Mouse (Mus musculus) CH12.LX (cell line): Measurements from ENCODE around the gene Dmwd.

Source experiments
- CHD1 ChIP-seq: IDR thresholded peaks from 2 replicates; pipeline ENCODE4 v1.6.1; 2012; ENCODE audit warnings: low read depth, low read length, improper control_type of control experiment, inconsistent platforms
- CTCF ChIP-seq, 2 experiments: IDR thresholded peaks in 1 of 2; conservative IDR thresholded peaks in 1 of 2; 2 replicates each; pipeline ENCODE4 v1.5.1; 2011 to 2012; ENCODE audit warnings: low read depth in 2 of 2, low read length in 2 of 2, improper control_type of control experiment in 1 of 2, inconsistent platforms in 1 of 2, mild to moderate bottlenecking in 1 of 2, moderate library complexity in 1 of 2
- E2F4 ChIP-seq: IDR thresholded peaks from 2 replicates; pipeline ENCODE4 v1.6.1; 2011; ENCODE audit warnings: low read depth, low read length, improper control_type of control experiment; ENCODE audit not compliant: insufficient replicate concordance
- EP300 ChIP-seq: IDR thresholded peaks from 2 replicates; pipeline ENCODE4 v1.6.1; 2011; ENCODE audit warnings: low read length, improper control_type of control experiment
- JUND ChIP-seq: conservative IDR thresholded peaks from 2 replicates; pipeline ENCODE4 v1.6.1; 2011; ENCODE audit warnings: low read depth, low read length, improper control_type of control experiment
- MAX ChIP-seq: IDR thresholded peaks from 2 replicates; pipeline ENCODE4 v1.6.1; 2011; ENCODE audit warnings: low read length, improper control_type of control experiment
- POLR2A ChIP-seq: IDR thresholded peaks from 2 replicates; pipeline ENCODE4 v1.6.1; 2011; ENCODE audit warnings: low read depth, mild to moderate bottlenecking, improper control_type of control experiment, low read length
- RCOR1 ChIP-seq: conservative IDR thresholded peaks from 2 replicates; pipeline ENCODE4 v1.6.1; 2012; ENCODE audit warnings: low read depth, mild to moderate bottlenecking, inconsistent platforms, low read length, improper control_type of control experiment
- SMC3 ChIP-seq: IDR thresholded peaks from 2 replicates; pipeline ENCODE4 v1.6.1; 2011; ENCODE audit warnings: low read depth, low read length, improper control_type of control experiment
- TBP ChIP-seq: conservative IDR thresholded peaks from 2 replicates; pipeline ENCODE4 v1.6.1; 2011; ENCODE audit warnings: low read depth, low read length, improper control_type of control experiment
- USF1 ChIP-seq: IDR thresholded peaks from 2 replicates; pipeline ENCODE4 v1.6.1; 2014; ENCODE audit warnings: low read depth, mild to moderate bottlenecking, inconsistent platforms, low read length, improper control_type of control experiment
- USF2 ChIP-seq: conservative IDR thresholded peaks from 2 replicates; pipeline ENCODE4 v1.6.1; 2011; ENCODE audit warnings: low read depth, low read length, improper control_type of control experiment
- ZMIZ1 ChIP-seq: IDR thresholded peaks from 2 replicates; pipeline ENCODE4 v1.6.1; 2012; ENCODE audit warnings: low read depth, mild to moderate bottlenecking, inconsistent platforms, low read length, improper control_type of control experiment

GRCm38 (mm10) chr7:19119631-19120429 lies 43.8 kb downstream of the Dmwd start, which contains the start of gene Fbxo46:
- TF ChIP-seq CHD1 (no peak), E2F4 (no peak), CTCF (conservative IDR thresholded peaks at IDR 0.05 in 1 of 2, IDR thresholded peaks at IDR 0.05 in 1 of 2; ENCODE audit: low read depth in 2 of 2, low read length in 2 of 2) (no peak), MAX (no peak), POLR2A (peak; percentile 98), USF1 (no peak), USF2 (no peak), RCOR1 (no peak), SMC3 (no peak), EP300 (no peak), JUND (no peak), ZMIZ1 (peak; percentile 90), TBP (no peak)
